Mouse (Mus musculus) erythroblast, embryonic 14.5 days (primary cell): ENCODE results near the gene Krt71. TPM values are rescaled to one million over a fixed set of nuclear protein-coding genes. Genes with fewer than 3 reads are reported as not detected.

Experiments used
- H3K27me3 ChIP-seq: 2 replicates; pipeline ENCODE4 v1.6.1; 2012; ENCODE audit warnings: inconsistent platforms; ENCODE audit not compliant: control insufficient read depth
- H3K36me3 ChIP-seq: 2 replicates; pipeline ENCODE4 v1.6.1; 2012; ENCODE audit warnings: mild to moderate bottlenecking, inconsistent platforms; ENCODE audit not compliant: control insufficient read depth
- H3K4me1 ChIP-seq: 2 replicates; pipeline ENCODE4 v1.6.1; 2012; ENCODE audit warnings: inconsistent platforms; ENCODE audit not compliant: control insufficient read depth
- H3K4me3 ChIP-seq: replicated peaks from 2 replicates; pipeline ENCODE3; 2012; ENCODE audit warnings: moderate library complexity, mild to moderate bottlenecking, inconsistent platforms
- H3K9me3 ChIP-seq: 2 replicates; pipeline ENCODE4 v1.6.1; 2012; ENCODE audit warnings: low read length, inconsistent platforms, mixed read lengths; ENCODE audit not compliant: control insufficient read depth
- GATA1 ChIP-seq: IDR thresholded peaks from 2 replicates; pipeline ENCODE4 v1.6.1; 2012; ENCODE audit warnings: low read length, inconsistent platforms, mixed read lengths
- TAL1 ChIP-seq: IDR thresholded peaks from 3 replicates; pipeline ENCODE4 v1.6.1; 2012; ENCODE audit warnings: low read length, inconsistent platforms, mixed read lengths
- polyA plus RNA-seq: library from polyadenylated mRNA; stranded (reverse); fragments of >175 nt; gene quantifications from 2 replicates; pipeline ENCODE4 v1.2.3, GENCODE M21; 2012

The Krt71 gene
- polyA plus RNA-seq: not detected in 2 replicates

GRCm38 (mm10) chr15:101742711-101743110 lies at the start of gene Krt71:
TSS of gene Krt71 (minus strand) at chr15:101743109.
- Histone ChIP-seq H3K4me1 (no peaks in the 10 kb centered on the region), H3K9me3 (no peaks in the 10 kb centered on the region), H3K4me3 (no peak within 1 kb of the TSS), H3K36me3 (no peaks in the 10 kb centered on the region), H3K27me3 (no peaks in the 10 kb centered on the region; the same call in 1 of the 2 replicates)
- TF ChIP-seq TAL1 (no peak), GATA1 (no peak)

- Histone ChIP-seq H3K27me3 (no peaks in the 10 kb centered on the region), H3K4me1 (no peaks in the 10 kb centered on the region), H3K4me3 (no peak overlapping the region), H3K36me3 (no peaks in the 10 kb centered on the region), H3K9me3 (no peaks in the 10 kb centered on the region)
- TF ChIP-seq TAL1 (no peak), GATA1 (no peak)
These were observed 48.0 kb upstream of the Krt71 start for GRCm38 (mm10) chr15:101790867-101791266.

GRCm38 (mm10) chr15:101786360-101786759 lies 43.5 kb upstream of the Krt71 start, which contains the start of gene Krt72:
TSS of gene Krt72 (minus strand) at chr15:101786460.
- Histone ChIP-seq H3K4me1 (no peaks in the 10 kb centered on the region), H3K4me3 (no peak within 1 kb of the TSS), H3K27me3 (no peaks in the 10 kb centered on the region), H3K36me3 (no peaks in the 10 kb centered on the region), H3K9me3 (no peaks in the 10 kb centered on the region)
- TF ChIP-seq TAL1 (no peak), GATA1 (no peak)

- no peaks in the 10 kb centered on the region for H3K4me1 ChIP-seq
- TF ChIP-seq TAL1 (no peak), GATA1 (no peak)
- H3K36me3 ChIP-seq: no peaks in the 10 kb centered on the region
- no peaks in the 10 kb centered on the region for H3K9me3 ChIP-seq
- no peaks in the 10 kb centered on the region for H3K27me3 ChIP-seq
- no peak overlapping the region for H3K4me3 ChIP-seq
These were observed 30.5 kb upstream of the Krt71 start for GRCm38 (mm10) chr15:101773420-101773819.

- TF ChIP-seq TAL1 (no peak), GATA1 (no peak)
- no peaks in the 10 kb centered on the region for H3K27me3 ChIP-seq
- H3K4me3 ChIP-seq: no peak overlapping the region
- H3K9me3 ChIP-seq: no peaks in the 10 kb centered on the region
- H3K4me1 ChIP-seq: no peaks in the 10 kb centered on the region
- no peaks in the 10 kb centered on the region for H3K36me3 ChIP-seq
These were observed 29.8 kb upstream of the Krt71 start for GRCm38 (mm10) chr15:101772711-101773081.

GRCm38 (mm10) chr15:101772080-101772710 lies 29.3 kb upstream of the Krt71 start:
- H3K36me3 ChIP-seq: no peaks in the 10 kb centered on the region
- H3K4me1 ChIP-seq: no peaks in the 10 kb centered on the region
- H3K27me3 ChIP-seq: no peaks in the 10 kb centered on the region
- no peak overlapping the region for H3K4me3 ChIP-seq
- H3K9me3 ChIP-seq: no peaks in the 10 kb centered on the region
- TF ChIP-seq TAL1: no peak
- TF ChIP-seq GATA1: no peak

- no peak for TF ChIP-seq GATA1
- no peak for TF ChIP-seq TAL1
- Histone ChIP-seq H3K36me3 (no peaks in the 10 kb centered on the region), H3K4me1 (no peaks in the 10 kb centered on the region), H3K4me3 (no peak overlapping the region), H3K27me3 (no peaks in the 10 kb centered on the region), H3K9me3 (no peaks in the 10 kb centered on the region)
These were observed 27.3 kb upstream of the Krt71 start for GRCm38 (mm10) chr15:101770226-101770625.

GRCm38 (mm10) chr15:101737786-101738185 lies 5.1 kb downstream of the Krt71 start:
- TF ChIP-seq GATA1 (no peak), TAL1 (no peak)
- H3K4me1 ChIP-seq: no peaks in the 10 kb centered on the region
- no peaks in the 10 kb centered on the region for H3K9me3 ChIP-seq
- H3K36me3 ChIP-seq: no peaks in the 10 kb centered on the region
- no peaks in the 10 kb centered on the region; the same call in 1 of the 2 replicates for H3K27me3 ChIP-seq
- H3K4me3 ChIP-seq: no peak overlapping the region

- H3K36me3 ChIP-seq: no peaks in the 10 kb centered on the region
- no peaks in the 10 kb centered on the region for H3K27me3 ChIP-seq
- TF ChIP-seq GATA1 (no peak), TAL1 (no peak)
- no peaks in the 10 kb centered on the region for H3K9me3 ChIP-seq
- no peaks in the 10 kb centered on the region for H3K4me1 ChIP-seq
- H3K4me3 ChIP-seq: no peak overlapping the region
These were observed 12.3 kb downstream of the Krt71 start for GRCm38 (mm10) chr15:101730653-101731052.

- no peaks in the 10 kb centered on the region for H3K27me3 ChIP-seq
- no peak overlapping the region for H3K4me3 ChIP-seq
- no peaks in the 10 kb centered on the region for H3K4me1 ChIP-seq
- no peaks in the 10 kb centered on the region for H3K36me3 ChIP-seq
- no peak for TF ChIP-seq GATA1
- TF ChIP-seq TAL1: no peak
- no peaks in the 10 kb centered on the region for H3K9me3 ChIP-seq
These were observed 18.2 kb downstream of the Krt71 start for GRCm38 (mm10) chr15:101724686-101725085.
